Mouse (Mus musculus): ENCODE measurements around the gene Aspm.

GRCm38 (mm10) chr1:139494630-139495029 is 40.1 kb downstream of the Aspm start:
- TF ChIP-seq CTCF (IDR thresholded peaks at IDR 0.05; ENCODE audit: insufficient read depth, low read depth, low read length) (no peak), POLR2A (IDR thresholded peaks at IDR 0.05; ENCODE audit: insufficient read depth, low read depth, low read length) (no peak)
